Mouse (Mus musculus) megakaryocyte, embryonic 14.5 days (primary cell): ENCODE results near the gene Pitpnm1.

Experiments used
- FLI1 ChIP-seq: IDR thresholded peaks from 2 replicates; pipeline ENCODE4 v1.6.1; 2012; ENCODE audit warnings: low read length, inconsistent platforms, mixed read lengths
- GATA1 ChIP-seq: IDR thresholded peaks from 3 replicates; pipeline ENCODE4 v1.6.1; 2012; ENCODE audit warnings: mixed read lengths, low read length, inconsistent platforms, borderline replicate concordance

DNA sequence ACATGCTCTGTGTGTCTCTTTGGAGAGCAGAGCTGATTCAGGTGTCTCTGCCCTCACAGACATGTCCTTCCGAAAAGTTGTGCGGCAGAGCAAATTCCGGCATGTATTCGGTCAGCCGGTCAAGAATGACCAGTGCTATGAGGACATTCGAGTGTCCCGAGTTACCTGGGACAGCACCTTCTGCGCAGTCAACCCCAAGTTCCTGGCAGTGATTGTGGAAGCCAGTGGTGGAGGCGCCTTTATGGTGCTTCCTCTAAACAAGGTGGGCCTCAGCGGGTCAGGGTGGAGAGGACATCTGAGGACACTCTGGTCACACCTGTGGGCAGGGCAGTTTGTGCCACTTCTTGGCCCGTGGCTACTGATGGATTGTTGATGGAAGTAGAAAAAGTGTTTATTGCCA, 49.5 kb downstream of the Pitpnm1 start:
- TF ChIP-seq GATA1 (no peak), FLI1 (no peak)
